Mouse (Mus musculus) T-helper 17 cell (primary cell): ENCODE measurements around the gene Rap1gds1.

Source experiments
- in situ Hi-C, 2 experiments: fragments of 300-600 bp; cut with MboI, MseI; formaldehyde crosslinking; loops; 1 replicate in 1 of 2; 2 replicates in 1 of 2; pipeline ENCODE4 v1.15.1; 2025; ENCODE audit warnings: high pct_unique_total_duplicates in 2 of 2

The Rap1gds1 gene

DNA sequence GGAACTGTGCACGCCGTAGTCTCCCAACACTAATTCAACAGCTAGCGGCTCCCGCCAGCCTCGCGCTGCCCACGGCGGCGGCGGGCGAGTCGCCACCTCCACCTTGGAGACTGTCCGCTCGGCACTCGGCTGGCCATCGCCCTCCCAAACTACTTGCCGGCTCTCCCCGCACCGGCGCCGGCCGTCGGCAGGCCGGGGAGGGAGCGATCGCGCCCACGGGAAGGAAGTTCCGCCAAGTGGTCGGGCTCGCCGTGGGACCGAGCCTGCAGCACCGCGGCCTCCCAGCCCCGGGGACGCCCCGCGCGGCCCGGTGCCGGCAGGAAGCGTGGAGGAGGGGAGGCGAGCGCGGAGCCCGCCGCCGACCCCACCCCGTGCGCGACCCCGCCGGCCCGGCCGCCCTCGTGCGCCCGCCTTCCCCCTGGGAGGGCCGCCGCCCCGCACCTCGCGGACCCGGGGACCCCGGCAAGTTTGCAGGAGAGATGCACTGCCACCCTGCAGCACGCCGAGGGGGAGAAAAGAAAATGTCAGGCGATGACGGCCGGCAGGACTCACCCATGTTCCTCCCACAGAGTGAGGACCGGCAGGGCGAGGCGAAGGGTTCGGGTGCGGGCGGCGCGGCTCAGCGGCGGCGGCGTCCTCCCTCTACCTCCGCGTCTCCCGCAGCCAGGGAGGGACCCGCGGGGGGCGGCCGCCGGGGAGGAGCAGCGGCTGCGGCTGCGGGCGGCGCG is at the start of gene Rap1gds1:
Rap1gds1 (minus strand) TSS at position 718 of the 728 bp plus-strand sequence.
- in situ Hi-C loops, result no loop called here

DNA sequence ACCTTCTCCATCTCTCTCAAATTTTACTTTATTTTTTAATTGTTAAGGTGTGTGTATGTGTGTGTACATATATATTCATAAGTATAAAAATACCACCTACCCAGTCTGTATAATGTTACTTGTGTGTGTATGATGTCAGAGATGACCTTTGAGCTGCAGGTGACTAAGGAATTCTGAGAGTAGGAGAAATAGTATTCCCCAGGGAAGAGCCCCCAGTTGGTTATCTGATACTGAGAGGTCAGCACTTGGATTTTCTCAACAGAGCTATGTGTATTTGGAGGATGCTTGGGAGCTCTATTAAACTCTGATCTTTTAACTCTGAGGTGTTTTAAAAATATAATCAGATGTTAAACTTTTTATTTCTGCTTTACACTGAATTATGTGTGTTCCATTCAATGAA is 43.4 kb upstream of the Rap1gds1 start:
- in situ Hi-C loops, result no loop called here

DNA sequence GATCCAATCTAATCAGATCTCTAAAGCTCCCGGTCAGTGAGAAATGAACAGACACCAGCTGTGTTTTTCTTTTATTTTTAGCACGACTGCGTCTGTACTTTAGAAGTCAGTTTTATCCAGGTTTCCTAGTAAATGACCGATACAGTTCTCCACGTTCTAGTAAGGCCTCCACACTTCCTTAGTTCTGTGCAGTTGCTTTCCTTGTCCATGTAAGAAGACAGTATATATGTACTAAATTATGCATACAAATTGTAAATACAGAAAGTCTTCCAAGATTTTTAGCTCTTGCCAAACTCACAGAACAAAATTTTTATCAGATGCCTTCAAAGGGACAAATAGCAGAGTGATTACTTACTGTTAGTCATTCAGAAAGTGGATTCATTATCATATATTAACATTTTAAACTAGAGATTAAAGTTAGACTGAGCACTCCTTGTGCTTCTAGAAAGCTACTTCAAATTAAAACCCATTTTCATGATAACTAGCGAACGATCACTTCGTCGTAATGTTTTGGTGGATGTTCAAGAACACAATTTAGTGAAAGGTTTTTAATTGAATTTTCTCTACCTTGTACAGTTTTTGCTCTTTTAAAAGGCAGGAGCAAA is 41.8 kb upstream of the Rap1gds1 start:
- in situ Hi-C loops, result no loop called here

DNA sequence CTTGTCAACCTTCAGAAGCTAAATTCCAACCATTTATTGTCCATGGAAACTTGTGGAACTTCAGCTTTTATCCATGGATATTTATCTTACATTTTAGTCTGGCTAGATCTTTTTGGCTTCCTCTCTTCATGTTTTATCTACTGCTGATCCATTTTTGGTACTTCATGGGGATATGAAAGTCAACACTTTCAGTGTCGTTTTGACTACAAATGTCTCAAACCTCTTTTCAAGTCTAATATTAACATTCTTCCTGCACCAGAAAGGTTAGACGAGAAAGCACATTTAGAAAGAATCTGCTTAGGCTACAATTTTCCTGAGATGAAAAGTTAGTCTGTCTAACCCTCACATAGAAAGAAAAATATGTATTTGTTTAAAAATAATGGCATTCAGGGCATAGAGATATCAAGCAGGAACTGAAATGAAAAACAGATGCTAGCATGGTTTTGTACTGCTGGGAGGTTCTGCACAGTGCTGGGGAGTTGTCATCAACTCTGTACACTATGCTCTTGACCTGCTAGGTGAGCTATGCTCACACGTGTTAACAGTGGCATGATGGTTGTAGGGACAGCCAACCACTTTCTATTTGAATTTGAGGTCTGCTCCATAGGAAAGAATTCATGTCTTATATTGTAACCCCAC is 37.5 kb upstream of the Rap1gds1 start:
- in situ Hi-C loops, result no loop called here

DNA sequence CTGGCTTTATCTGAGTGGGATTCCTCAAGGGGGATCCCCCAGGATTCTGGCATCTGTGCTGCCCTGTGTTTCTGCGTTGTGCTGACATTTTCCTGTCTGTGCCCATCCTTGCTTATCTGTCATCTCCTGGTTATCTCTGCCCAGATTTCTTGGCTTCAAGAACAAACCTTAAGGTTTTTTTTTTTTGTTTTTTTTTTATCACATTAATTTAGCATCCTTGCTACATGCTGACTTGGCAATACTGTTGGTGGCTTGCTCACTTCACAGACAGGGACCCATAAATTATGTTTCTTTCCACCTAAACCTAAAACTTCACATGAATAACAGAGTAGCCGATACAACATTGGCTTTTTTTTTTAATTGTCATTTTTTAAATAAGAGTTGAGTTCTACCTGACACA is 36.9 kb upstream of the Rap1gds1 start:
- in situ Hi-C loops, result no loop called here

DNA sequence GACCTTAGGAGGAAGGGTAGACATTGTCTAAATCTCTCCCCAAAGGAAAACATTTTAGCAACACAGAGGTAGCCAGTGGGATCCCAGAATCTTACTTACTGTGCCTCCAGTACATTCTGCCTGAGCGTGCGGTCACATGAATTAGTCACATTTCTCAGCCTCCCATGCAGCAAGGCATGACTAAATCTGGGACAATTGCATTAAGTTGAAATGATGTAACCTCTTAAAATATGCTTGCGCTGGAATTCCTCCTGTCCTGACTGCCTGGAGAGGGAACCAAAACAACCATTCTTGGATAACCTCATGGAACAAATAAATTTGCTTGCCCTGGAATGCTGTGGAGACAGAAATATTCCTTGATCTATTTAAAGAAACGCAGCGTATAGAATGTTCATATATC is 33.2 kb upstream of the Rap1gds1 start:
- in situ Hi-C loops, result no loop called here

DNA sequence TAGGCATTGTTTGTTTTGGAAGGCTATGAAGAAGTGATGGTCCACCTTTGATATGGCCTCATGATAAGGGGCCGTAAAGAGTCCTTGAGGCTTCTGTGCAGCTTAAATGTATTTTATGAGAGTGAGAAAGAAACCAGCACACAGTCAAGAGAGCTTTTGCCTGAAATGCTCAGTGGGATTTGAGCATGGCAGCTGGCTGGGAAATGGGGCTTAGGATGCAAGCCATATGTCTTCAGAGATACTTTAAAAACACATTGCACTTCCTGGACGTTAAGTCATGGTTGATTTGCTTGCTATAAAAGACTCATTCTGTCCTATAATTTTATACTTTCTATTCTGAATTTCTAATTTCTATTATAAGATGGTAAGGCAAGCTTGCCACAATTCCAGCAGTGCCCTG is 28.9 kb upstream of the Rap1gds1 start:
- in situ Hi-C loops, result no loop called here

DNA sequence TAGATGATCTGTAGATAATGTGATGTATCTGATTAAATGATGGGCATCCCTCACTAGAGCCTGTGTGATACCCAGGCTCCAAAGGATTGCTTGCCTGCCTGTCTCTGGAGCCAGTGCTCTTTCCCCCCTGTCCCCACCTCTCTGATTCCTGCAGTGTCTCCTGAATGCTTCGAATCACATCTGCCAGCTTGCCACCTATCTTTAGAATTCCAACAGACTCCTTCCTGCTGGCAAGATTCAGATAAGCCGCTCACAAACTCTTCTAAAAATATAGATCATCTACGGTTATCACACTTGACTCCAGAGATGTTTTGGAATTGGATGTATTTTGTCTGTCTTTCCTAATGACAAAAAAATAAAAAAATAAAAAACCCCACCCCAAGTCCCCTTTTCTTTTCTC is 28.3 kb upstream of the Rap1gds1 start:
- in situ Hi-C loops, result no loop called here

DNA sequence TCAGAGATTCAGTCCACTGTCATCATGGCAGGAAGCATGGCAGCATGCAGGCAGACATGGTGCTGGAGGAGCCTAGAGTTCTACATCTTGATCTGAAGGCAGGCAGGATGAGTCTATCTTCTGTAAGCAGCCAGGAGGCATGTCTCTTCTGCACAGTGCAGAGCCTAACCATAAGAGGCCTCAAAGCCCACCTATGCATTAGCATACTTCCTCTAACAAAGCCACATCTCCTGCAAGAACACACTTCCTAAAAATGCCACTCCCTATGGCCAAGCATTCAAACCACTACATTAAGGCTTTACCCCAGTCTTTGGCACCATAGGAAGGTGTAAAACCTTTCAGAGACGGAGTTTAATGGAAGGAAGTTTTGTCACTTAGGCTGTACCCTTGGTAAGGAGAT is 26.9 kb upstream of the Rap1gds1 start:
- in situ Hi-C loops, result no loop called here

DNA sequence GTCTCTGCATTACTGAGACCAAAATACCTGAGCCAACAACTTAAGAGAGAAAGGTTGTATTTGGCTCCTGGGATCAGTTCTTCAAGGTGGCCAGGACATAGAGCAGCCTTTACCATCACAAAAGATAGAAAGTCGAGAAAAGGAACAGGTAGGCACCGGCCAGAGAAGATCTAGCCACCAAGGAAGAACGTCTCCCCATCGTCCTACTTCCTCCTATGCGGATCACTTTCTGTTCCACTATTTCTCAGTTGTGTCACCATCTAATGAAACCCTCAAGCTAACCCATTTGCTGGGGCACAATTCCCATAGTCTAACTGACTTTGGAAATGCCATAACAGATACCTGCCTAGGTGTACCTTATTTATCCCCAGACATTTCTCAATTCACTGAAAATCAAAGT is 24.3 kb upstream of the Rap1gds1 start:
- in situ Hi-C loops, result no loop called here

DNA sequence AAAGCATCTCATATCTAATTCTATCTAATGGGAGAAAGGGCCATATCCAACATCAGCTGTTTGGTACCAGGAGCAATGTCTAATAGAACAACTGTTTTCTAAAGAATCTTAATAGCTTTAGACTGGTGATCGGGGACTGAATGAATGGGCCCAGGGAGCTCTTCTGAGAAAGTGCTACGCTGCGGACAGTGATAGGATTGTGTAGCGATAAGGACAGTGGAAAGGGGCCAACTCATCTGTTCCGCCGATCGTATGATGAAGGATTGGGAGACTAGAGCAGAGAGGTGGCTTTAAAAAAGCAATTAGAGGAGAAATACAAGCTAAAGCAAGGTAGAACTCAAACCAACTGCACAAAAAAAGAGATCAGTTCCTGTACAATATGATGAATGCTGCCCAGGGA is 20.9 kb upstream of the Rap1gds1 start:
- in situ Hi-C loops, result no loop called here

DNA sequence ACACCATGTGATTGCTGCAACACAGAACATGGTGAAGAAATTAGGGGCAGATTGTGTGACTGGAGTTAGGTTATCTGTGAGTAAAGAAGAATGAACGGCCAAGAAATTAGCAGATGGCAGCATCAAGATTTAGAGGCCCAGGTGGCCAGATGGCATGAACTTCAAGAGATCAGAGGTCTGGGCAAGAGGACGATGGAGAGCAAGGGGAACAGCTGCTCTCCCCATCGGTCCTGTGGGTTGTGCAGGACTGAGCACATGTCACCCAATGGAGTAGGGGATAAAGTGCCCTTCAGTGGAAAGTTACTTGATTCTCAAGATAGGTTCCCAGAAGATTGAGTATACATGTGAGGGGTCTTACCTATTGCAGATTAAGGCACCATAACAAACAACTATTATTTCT is 13.5 kb upstream of the Rap1gds1 start:
- in situ Hi-C loops, result loop anchor here in 1 of 2 experiments (5.0 kb wide), 1 partner anchor 104 kb away; no protein-coding TSS in a partner anchor

DNA sequence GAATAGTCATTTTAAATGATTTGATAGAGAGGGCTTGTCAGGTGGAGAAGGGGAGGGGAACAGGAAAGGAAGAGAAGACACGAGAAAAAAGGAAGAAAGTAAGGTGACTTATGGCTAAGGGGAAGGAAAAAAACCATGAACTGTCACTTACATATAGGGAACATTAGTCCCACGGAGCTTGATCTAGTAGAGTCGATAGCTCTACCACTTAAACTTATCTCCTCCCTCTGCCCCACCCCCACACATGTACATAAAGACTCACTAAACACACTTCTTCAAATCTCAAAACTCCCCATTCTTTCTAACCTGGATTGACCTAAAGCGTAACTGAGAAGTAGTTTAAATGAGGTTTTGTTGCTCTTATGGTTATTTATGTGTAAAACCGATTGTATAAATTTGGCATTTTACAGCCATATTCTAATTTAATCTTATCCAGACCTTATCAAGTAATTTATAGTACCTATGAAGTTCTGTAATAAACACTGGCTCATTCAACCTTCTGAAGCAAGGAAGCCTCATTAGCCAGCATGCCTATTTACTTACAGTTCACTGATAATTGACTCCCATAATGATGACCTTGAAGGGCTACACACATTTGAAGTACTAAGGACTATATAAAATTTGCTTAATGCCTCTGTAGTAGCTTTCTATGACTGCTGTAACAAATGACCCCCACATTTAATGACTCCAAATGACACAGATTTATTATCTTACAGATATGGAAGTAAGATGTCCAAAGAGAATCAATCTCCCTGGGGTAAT is 9.0 kb upstream of the Rap1gds1 start:
- in situ Hi-C loops, result no loop called here

DNA sequence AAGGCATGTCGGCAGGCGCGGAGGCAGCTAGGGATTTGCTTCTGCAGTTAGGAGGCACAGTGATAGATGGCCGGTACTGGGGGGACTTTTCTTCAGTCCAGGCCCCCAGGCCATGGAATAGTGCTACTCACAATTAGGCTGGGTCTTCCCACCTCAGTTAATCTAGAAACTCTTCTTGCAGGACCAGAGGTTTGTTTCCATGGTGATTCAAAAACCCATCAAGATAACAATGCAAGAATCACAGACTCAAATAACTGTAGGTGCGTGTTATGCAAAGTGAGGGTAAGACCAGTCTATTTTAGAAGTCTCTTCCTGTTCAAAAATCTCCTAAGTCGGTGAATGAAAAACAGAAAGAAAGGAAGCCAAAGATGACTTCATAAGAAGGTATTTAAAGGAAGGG is 4.8 kb upstream of the Rap1gds1 start:
- in situ Hi-C loops, result no loop called here

DNA sequence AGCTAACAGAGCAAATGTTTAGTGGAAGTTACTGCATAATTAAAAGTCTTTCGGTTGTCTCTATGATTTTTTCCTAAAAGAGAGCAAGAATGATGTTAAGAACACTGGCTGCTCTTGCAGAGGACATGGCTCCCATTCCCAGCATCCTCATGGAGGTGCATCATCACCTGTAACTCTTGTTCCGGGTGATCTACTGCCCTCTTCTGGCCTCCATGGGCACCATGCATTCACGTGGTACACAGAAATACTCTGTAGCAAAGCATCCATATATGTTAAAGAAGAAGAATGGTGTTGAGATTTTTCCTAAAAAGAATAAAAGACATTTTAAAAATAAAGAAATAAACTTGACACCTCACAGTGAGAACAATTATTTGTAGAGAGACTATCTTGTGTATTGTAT is 3.0 kb upstream of the Rap1gds1 start:
- in situ Hi-C loops, result no loop called here

DNA sequence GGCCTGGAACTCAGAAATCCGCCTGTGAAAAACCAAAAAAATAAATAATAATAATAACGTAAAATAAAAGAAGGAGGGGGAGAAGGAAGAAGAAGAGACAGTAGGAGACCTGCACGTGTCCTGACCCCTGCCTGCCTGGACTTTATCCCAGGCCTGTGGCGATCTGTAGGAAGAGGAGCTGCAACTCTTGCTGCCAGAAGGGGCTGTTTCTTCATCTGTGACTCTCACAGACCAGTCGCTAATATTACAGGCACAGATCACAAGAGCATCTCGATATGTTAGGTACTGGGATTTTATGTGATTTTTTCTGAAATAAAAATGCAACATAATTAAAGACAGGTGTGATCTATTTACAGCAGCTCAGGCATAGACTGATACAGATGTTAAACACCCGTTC is 1.1 kb upstream of the Rap1gds1 start:
- in situ Hi-C loops, result no loop called here

DNA sequence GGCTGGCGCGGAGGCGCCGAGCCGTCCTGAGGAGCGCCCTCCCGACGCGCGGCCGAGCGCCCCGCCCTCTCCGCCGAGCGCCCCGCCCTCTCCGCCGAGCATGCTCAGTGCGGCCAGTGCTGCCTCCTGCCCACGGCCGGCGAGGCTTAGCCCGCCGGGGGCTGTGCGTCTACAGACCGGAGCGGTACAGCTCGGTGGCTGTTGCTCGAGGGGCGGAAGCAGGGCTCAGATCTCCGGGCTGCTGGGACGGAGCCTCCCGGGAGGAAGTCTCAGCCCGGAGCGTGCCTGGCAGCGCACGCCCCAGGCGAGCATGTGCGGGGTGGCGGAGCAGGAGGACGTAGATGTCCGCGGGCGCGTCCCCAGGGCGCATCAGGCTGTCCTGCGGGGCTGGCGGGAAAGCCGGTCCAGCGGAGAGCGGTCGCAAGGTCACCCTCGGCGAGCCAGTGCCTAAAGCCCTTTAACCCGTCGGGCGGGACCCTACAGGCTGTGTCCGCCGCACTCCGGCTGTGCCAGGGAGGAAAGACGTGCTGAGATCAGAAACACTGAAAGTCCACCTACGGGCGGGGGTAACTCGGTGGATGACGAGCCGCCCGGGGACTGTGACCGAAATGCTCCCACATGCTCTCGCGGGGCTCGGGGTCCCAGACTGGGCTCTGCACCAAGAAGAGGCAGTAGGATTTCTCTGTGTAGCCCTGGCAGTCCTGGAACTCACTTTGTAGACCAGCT is 495 bp upstream of the Rap1gds1 start:
- in situ Hi-C loops, result no loop called here

DNA sequence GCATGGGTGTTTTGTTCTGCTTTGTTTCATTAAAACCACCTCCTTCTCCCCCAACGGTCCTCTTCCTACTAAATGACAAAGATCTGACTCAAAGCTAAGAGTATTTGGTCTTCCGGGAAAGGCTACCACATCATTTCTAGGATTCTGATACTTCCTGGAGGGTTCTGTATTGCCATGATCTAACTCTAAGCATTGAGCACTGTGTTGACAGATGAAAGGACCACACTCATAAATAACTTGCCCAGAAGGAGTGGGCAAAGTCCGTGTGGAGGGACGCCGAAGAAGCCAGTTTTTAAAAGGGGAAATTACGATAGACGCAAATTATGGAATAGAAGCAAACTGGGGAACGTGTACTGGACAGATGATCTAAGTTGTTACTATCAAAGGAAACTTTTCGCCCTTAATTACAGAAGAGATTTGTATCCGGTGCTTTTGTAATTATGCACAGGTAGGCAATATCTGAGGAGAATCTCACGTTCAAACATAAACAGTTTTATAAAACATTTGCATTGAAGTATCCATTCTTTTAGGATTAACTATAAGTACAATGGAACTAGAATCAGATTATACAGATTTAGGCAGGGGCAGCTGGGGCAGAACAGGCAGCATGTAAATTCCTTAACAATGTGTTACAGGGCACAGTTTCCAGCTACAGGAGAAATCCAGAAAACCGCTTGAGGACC is 1.1 kb downstream of the Rap1gds1 start:
- in situ Hi-C loops, result no loop called here

DNA sequence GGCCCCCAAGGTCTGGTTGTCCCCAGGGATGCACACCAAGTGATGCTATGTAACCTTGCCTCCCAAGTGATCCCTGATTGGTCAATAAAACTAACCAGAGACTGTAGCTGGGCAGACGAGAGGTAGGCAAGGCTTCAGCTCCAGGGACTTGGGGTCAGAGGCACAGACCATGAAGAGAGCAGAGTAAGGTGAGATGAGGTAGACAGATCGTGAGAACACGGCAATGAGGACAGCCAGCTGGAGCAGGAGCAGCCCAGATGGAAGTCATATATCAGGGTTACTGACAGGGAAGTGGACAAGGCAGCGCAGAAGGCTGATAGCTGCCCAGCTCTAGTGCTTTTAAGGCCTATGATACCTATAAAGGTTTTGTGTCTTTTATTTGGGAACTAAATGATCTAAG is 5.5 kb downstream of the Rap1gds1 start:
- in situ Hi-C loops, result loop anchor here in 1 of 2 experiments (10.0 kb wide), 1 partner anchor 1205 kb away; the partner anchor contains the start of genes Dnajb14 and H2afz

DNA sequence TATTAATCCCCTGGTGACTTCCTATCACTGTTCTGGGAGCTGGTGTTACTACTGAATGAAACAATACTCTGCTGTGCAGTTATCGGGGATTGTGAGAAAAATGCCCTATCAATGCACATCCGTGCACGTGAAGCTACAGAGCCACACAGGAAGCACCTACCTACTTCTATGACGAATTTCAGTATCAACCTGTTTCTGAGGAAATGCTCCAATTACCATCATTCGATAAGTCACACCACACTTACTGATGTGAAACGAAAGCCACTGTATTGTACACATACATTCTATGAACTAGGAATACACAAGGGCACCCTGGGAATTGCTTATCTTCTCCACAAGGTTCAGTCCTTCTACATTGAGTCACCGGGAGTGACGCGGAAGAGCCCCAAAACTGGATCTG is 10.9 kb downstream of the Rap1gds1 start:
- in situ Hi-C loops, result loop anchor here in 1 of 2 experiments (10.0 kb wide), 1 partner anchor 1199 kb away; the partner anchor contains the start of genes Dnajb14 and H2afz

DNA sequence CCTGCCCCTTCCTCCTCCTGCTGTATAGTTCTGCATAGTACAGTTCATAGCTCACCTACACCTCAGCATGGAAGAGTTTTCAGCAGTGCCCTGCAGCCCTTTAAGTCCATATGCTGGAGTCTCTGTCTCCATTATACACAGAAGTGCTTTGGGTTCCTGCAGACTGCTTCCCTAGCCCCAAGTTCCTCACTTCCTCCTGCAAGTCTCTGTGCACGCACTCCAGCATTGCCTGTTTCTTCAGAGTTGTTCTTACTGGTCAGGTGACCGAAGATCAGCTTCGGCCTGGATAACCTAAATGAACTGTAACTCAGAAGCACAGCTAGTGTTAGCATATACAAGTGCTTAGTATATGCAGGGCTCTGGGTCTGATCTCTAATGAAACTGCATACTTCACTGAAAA is 12.9 kb downstream of the Rap1gds1 start:
- in situ Hi-C loops, result loop anchor here in 1 of 2 experiments (10.0 kb wide), 1 partner anchor 1197 kb away; the partner anchor contains the start of genes Dnajb14 and H2afz
